Mouse (Mus musculus) midbrain, embryonic 14.5 days (tissue): ENCODE measurements at regions not wholly inside any gene's neighbourhood (a gene's known extent, or its start where the extent isn't known, plus 50 kb on each side); places are given as distances from the start of the nearest gene placed in this dataset.

Experiments
- ATAC-seq: fragments of 200-750 bp; cut with Nextera tagmentation; 2 replicates; pipeline ENCODE4 v1.8.0; 2017; ENCODE audit warnings: moderate number of reproducible peaks, moderate library complexity; ENCODE audit not compliant: low FRiP score, low TSS enrichment
- DNase-seq: peaks from one replicate; pipeline ENCODE4 v3.0.0-alpha.2; 2015
- H3K27ac ChIP-seq: fragments of 300-500 bp; sonication (generic); replicated peaks from 2 replicates; pipeline ENCODE4 v1.5.1; 2014; ENCODE audit warnings: mild to moderate bottlenecking, low read depth, low read length, moderate library complexity
- H3K27me3 ChIP-seq: fragments of 300-500 bp; sonication (generic); 2 replicates; pipeline ENCODE4 v1.6.1; 2014; ENCODE audit warnings: low read length, control low read depth, mixed read lengths; ENCODE audit not compliant: control insufficient read depth, insufficient read depth
- H3K36me3 ChIP-seq: fragments of 300-500 bp; sonication (generic); 2 replicates; pipeline ENCODE4 v1.6.1; 2014; ENCODE audit warnings: low read length, control low read depth; ENCODE audit not compliant: control insufficient read depth, insufficient read depth
- H3K4me1 ChIP-seq: fragments of 300-500 bp; sonication (generic); 2 replicates; pipeline ENCODE4 v1.6.1; 2014; ENCODE audit warnings: mild to moderate bottlenecking, antibody characterized with exemption, low read length, control low read depth; ENCODE audit not compliant: control insufficient read depth, insufficient read depth
- H3K4me2 ChIP-seq: fragments of 300-500 bp; sonication (generic); 2 replicates; pipeline ENCODE4 v1.6.1; 2014; ENCODE audit warnings: mild to moderate bottlenecking, low read length, moderate library complexity
- H3K4me3 ChIP-seq: fragments of 300-500 bp; sonication (generic); replicated peaks from 2 replicates; pipeline ENCODE4 v1.5.1; 2014; ENCODE audit warnings: low read depth, low read length
- H3K9ac ChIP-seq: fragments of 300-500 bp; sonication (generic); replicated peaks from 2 replicates; pipeline ENCODE4 v1.6.1; 2014; ENCODE audit warnings: mild to moderate bottlenecking, low read length, moderate library complexity
- H3K9me3 ChIP-seq: fragments of 300-500 bp; sonication (generic); 2 replicates; pipeline ENCODE4 v1.6.1; 2016; ENCODE audit warnings: low read length, control low read depth, mixed read lengths; ENCODE audit not compliant: control insufficient read depth
- WGBS: fragments of 180-500 bp; shearing (Covaris S2); extraction: QIAGEN DNeasy Blood & Tissue Kit; methylation state at CpG from one replicate; pipeline ENCODE4 v1.1.7; 2014; 5-methylcytosine and 5-hydroxymethylcytosine counted together

- H3K4me3 ChIP-seq = no peak overlapping the region
- no peaks in the 10 kb centered on the region for H3K4me1 ChIP-seq
- H3K9me3 ChIP-seq = no peaks in the 10 kb centered on the region
- no peak overlapping the region for H3K27ac ChIP-seq
- H3K27me3 ChIP-seq = no peaks in the 10 kb centered on the region
- ATAC-seq (no peak), DNase-seq (no peak)
- no peaks in the 10 kb centered on the region for H3K36me3 ChIP-seq
- H3K9ac ChIP-seq = no peak overlapping the region
- no peak overlapping the region for H3K4me2 ChIP-seq
- WGBS = 20% methylated on average over 1 of the region's 1 CpGs
Measured at GRCm38 (mm10) chr19:49115484-49115883, 909.7 kb downstream of the Sorcs3 start.

DNA sequence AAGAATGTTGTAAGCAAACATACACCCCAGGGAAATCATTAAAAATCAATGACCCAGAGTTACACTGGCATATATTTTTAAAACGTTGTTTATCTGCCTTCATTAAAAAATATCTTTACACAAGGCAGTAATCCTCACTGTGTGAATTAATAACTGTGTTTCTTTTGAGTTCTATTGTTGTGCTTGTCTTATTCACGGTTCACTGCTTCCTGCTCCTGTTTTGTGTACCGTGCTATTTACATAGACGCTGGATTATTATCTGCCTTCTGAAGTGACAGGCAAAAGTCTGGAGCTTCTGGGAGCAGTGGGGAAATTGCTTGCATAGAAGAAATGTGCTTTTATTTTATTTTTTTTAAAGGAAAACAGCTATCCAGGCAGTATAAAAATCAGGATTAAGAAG lies 925.8 kb downstream of the Sorcs3 start:
- DNase-seq (peak; percentile 56), ATAC-seq (no peak)

GRCm38 (mm10) chr19:49172078-49172477 lies 966.3 kb downstream of the Sorcs3 start:
- no peaks in the 10 kb centered on the region for H3K27me3 ChIP-seq
- no peak for DNase-seq
- no peaks in the 10 kb centered on the region for H3K36me3 ChIP-seq
- no peaks in the 10 kb centered on the region for H3K9me3 ChIP-seq
- ATAC-seq = no peak
- WGBS = 85% methylated on average over 2 of the region's 2 CpGs
- H3K4me2 ChIP-seq = no peak overlapping the region
- H3K4me1 ChIP-seq = no peaks in the 10 kb centered on the region
- no peak overlapping the region for H3K27ac ChIP-seq
- H3K4me3 ChIP-seq = no peak overlapping the region
- H3K9ac ChIP-seq = no peak overlapping the region

More for the DNA sequence above, 925.8 kb downstream of the Sorcs3 start:
- Histone ChIP-seq H3K9me3 (no peaks in the 10 kb centered on the region), H3K9ac (no peak overlapping the region), H3K27me3 (no peaks in the 10 kb centered on the region), H3K4me1 (peaks cover 3% of the 10 kb centered on the region; the same call in 1 of the 2 replicates), H3K27ac (0 out of 2 replicates have a peak overlapping the region, but pooled peaks have one; percentile 43), H3K4me3 (no peak overlapping the region), H3K36me3 (no peaks in the 10 kb centered on the region), H3K4me2 (no peak overlapping the region)
- 6% methylated on average over 4 of the region's 4 CpGs for WGBS

DNA sequence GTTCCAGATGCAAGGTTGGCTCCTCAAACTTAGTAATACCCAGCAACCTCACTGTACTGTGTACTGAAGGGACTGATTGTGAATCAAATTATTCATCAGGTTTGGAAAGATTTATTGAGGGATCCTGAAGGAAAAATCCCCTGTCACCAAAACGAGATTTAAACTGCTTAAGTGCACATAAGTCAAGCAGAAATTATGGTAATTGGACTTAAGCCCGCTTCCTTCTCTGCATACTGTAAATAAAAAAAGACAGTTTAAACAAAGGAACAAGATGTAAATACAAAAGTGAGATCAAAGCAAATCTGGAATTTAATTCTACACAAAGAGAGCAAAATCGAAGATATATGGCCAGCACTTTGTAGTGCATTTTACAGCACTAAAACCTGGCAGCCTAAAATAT lies 1002.1 kb downstream of the Sorcs3 start:
- H3K4me1 ChIP-seq = no peaks in the 10 kb centered on the region
- ATAC-seq (no peak), DNase-seq (no peak)
- WGBS = 63% methylated on average over 3 of the region's 3 CpGs
- H3K27ac ChIP-seq = no peak overlapping the region
- H3K9me3 ChIP-seq = no peaks in the 10 kb centered on the region
- H3K27me3 ChIP-seq = no peaks in the 10 kb centered on the region
- H3K36me3 ChIP-seq = no peaks in the 10 kb centered on the region
- no peak overlapping the region for H3K4me3 ChIP-seq
- no peak overlapping the region for H3K4me2 ChIP-seq
- no peak overlapping the region for H3K9ac ChIP-seq

DNA sequence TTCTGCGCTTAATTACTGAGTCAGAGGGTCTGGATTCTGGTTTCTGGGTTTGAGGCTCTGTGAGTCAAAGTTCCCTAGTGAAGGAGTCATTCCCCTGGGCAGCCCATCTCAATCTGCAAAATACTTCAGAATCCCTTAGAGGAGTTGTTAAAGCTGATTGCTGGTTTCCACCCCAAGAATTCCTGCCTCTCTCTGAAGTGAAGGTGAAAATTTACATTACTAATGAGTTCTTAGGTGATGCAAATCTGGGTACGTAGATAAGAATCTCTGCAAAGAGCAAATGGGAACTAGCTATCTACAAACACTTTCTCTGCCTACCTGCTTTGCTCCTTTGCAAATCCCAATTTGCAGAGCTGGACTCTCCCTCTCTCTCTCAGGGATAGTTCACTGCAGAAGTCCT lies 1036.8 kb downstream of the Sorcs3 start:
- Histone ChIP-seq H3K9me3 (no peaks in the 10 kb centered on the region), H3K4me1 (peaks cover 8% of the 10 kb centered on the region), H3K4me2 (no peak overlapping the region), H3K9ac (no peak overlapping the region), H3K27me3 (no peaks in the 10 kb centered on the region), H3K27ac (no peak overlapping the region), H3K36me3 (no peaks in the 10 kb centered on the region), H3K4me3 (no peak overlapping the region)
- ATAC-seq = no peak
- no peak for DNase-seq
- WGBS = 66% methylated on average over 2 of the region's 2 CpGs

DNA sequence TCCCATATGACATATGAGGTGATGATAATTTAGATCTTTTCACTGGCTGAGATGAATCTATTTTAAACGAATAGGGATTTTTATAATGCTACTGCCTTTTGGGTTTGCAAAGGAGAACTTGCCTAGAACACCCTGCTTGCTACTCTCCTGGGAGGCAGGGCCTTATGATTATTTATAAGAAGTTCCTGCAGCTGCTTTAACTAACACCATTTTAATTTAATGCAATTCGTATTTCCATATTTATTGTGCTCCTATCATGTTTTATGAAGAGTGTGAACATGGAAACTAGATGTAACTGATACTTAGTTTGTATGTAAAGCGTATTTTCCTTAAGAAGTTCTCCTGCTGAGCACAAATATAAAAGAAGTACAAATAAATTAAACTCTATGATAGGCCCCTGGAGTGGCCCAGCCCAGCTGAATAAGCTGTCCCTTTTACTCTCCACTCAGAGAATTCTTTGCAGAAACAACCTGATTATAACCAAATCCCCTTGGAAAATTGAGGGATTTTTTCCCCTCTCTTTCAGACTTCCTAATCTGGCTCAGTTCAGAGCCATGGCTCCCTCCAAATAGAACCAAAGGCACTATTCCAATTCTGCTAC lies 1039.4 kb downstream of the Sorcs3 start:
- DNase-seq = peak; percentile 43
- WGBS = 22% methylated on average over 3 of the region's 3 CpGs

DNA sequence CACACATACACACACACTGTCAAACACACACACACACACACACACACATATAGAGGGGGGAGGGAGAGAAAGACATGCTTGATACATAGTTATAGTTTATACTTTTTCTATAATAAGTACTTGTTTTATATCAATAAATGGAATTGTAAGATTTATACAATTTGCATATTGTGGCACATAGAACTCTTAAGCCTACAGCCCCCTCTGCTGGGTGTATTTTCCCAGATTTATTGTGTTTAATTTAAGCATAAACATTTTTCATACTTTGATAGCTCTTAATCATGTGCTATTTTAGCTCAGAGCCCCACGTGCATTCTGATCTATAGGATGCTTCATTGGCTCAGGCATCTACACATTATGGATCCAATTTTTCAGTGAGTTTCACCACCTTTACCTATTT lies 1058.8 kb downstream of the Sorcs3 start:
- H3K4me3 ChIP-seq = no peak overlapping the region
- no peak overlapping the region for H3K9ac ChIP-seq
- DNase-seq (peak; percentile 80), ATAC-seq (no peak)
- no peaks in the 10 kb centered on the region for H3K4me1 ChIP-seq
- H3K4me2 ChIP-seq = no peak overlapping the region
- no peaks in the 10 kb centered on the region for H3K36me3 ChIP-seq
- 79% methylated on average over 1 of the region's 1 CpGs for WGBS
- H3K27me3 ChIP-seq = no peaks in the 10 kb centered on the region
- H3K9me3 ChIP-seq = no peaks in the 10 kb centered on the region
- no peak overlapping the region for H3K27ac ChIP-seq

More for the DNA sequence above, 1039.4 kb downstream of the Sorcs3 start:
- no peaks in the 10 kb centered on the region for H3K36me3 ChIP-seq
- H3K4me3 ChIP-seq = no peak overlapping the region
- ATAC-seq = no peak; the same call in 1 of the 2 replicates
- H3K4me2 ChIP-seq = no peak overlapping the region
- H3K9ac ChIP-seq = no peak overlapping the region
- H3K4me1 ChIP-seq = peaks cover 8% of the 10 kb centered on the region
- no peaks in the 10 kb centered on the region for H3K9me3 ChIP-seq
- H3K27me3 ChIP-seq = no peaks in the 10 kb centered on the region
- no peak overlapping the region for H3K27ac ChIP-seq

GRCm38 (mm10) chr19:49267864-49268480 lies 1062.1 kb downstream of the Sorcs3 start:
- 75% methylated on average over 8 of the region's 8 CpGs for WGBS
- H3K4me2 ChIP-seq = no peak overlapping the region
- ATAC-seq = no peak
- H3K9ac ChIP-seq = no peak overlapping the region
- H3K4me1 ChIP-seq = no peaks in the 10 kb centered on the region
- no peak for DNase-seq
- H3K36me3 ChIP-seq = no peaks in the 10 kb centered on the region
- H3K9me3 ChIP-seq = no peaks in the 10 kb centered on the region
- H3K4me3 ChIP-seq = no peak overlapping the region
- no peaks in the 10 kb centered on the region for H3K27me3 ChIP-seq
- no peak overlapping the region for H3K27ac ChIP-seq

DNA sequence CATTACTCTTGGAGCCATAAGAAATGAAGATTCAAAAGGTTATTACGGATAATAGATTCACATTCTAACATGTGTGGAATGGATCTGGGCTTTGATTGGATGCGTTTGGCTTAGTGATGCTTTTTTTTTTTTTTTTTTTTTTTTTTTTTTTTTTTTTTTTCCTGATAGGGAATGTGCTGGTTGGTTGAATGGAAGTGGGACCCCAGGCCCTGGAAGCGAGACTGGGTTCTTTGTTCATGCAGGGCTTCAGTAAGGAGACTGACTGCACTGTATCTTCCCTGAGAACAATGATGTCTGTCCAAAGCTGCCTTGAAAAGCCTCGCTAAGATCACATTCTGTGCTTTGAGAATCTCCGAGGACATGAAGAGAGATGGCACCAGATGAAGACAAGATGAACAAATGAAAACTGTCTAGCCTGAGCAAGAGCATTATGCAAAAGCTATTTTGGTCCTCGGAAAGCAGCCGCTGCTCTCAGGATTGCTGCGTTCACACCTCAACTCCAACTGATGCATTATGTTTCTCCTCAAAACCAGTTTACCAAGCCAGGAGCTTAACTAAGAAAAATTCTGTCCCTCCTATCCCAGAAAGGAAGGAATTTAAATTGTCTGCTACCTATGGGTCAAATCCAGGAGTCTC lies 1076.9 kb downstream of the Sorcs3 start:
- DNase-seq = no peak
- no peak overlapping the region for H3K4me2 ChIP-seq
- 53% methylated on average over 8 of the region's 8 CpGs for WGBS

More for the DNA sequence above, 1076.9 kb downstream of the Sorcs3 start:
- H3K4me3 ChIP-seq = no peak overlapping the region
- no peaks in the 10 kb centered on the region for H3K4me1 ChIP-seq
- no peak for ATAC-seq
- H3K9me3 ChIP-seq = no peaks in the 10 kb centered on the region
- no peak overlapping the region for H3K27ac ChIP-seq
- H3K9ac ChIP-seq = no peak overlapping the region
- H3K27me3 ChIP-seq = no peaks in the 10 kb centered on the region
- no peaks in the 10 kb centered on the region for H3K36me3 ChIP-seq
